Mouse (Mus musculus): ENCODE measurements around the gene Elp5.

Gene Elp5

DNA sequence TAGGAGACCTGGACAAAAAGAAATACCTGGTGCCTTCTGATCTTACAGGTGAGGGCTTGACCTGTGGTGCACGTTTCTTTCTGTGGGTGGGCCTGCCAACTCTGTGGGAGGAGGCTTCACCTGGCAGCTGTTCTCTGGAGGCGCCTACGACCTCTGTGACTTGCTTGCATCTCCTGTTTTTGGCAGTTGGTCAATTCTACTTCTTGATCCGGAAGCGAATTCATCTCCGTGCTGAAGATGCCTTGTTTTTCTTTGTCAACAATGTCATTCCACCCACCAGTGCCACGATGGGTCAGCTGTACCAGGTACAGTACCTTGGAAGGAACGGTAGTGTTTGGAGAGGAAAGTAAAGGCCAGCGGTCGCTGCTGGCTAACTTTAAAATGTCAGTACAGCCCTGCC, 10.1 kb upstream of the Elp5 start:
- no peak for DNase-seq (ENCODE audit: low read depth, low spot score)

DNA sequence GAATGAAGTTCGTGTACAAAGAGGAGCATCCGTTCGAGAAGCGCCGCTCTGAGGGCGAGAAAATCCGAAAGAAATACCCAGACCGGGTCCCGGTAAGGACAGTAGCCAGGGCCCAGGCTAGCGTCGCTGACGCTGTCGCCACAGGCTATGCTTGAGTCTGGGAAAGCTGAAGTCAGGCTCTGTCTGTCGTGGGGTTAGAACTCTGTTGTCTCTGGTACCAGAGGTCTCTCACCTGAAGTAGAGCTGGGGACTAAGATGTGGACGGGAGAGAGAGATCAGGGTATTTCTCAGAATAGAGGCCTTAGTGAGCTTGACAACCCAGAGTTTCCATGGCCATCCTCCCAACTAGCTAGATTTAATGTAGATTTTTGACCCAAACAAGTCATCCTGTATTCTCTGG, 9.4 kb upstream of the Elp5 start:
- no peak for DNase-seq (ENCODE audit: low read depth, low spot score)

DNA sequence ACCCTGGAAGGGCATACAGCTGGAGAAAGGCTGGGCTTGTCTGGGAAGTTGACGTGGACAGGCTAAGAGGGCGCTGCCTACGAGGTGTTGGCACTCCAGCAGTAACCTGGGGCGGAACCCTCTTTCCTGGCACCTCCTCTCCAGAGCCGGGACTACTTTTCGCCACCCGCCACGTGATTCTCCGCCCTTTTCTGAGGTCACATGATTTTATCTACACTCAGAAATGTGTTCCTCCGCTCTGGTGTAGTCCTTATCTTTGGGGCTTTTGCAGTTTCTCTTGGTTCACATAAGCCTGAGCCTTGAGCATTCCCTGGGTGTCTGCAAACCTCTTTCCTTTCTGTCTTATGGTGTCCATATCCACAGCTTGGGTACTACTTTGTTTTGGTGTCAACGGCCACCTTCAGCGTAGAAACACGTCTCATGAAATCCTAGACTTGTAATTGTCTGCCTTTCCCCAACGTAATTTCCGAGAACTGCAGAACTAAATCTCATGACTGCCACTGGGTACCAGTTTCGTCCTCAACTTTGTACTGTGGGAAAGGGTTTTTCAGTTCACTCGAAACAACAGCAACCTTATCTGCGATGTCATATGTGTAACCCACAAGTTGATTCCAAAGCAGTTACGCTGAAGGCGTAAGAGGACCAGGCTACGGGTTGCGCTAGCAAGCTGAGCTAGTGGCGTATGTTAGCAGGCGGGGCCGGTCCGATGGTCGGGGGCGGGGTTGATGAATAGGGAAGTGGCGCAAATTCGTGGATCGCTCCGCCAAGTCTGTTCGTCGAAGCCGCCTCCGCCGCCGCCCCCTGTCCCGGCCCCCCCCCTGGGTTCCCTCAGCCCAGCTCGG, 8.8 kb upstream of the Elp5 start, which contains the start of gene Gabarap:
TSS of gene Gabarap (plus strand) at position 294 of the 842 bp plus-strand sequence.
- DNase-seq (ENCODE audit: low read depth, low spot score) = peak; percentile 90

DNA sequence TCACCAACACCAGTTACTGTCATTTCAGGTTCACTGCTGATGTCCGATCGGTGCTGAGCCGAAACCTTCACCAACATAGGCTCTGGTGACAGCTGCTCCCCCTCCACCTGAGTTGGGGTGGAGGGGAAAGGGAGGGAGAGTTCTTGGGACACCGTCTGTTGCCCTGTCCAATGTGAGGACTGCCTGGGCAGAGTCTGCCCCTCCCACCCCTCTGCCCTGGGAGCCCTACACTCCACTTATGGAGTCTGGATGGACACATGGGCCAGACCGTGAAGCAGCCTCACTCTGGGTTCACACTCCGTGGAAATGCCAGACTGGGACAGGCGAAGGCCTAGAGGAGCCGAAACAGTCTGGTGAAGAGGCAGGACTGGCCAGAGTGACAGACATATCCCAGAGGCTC, 7.6 kb upstream of the Elp5 start:
- no peak for DNase-seq (ENCODE audit: low read depth, low spot score)

DNA sequence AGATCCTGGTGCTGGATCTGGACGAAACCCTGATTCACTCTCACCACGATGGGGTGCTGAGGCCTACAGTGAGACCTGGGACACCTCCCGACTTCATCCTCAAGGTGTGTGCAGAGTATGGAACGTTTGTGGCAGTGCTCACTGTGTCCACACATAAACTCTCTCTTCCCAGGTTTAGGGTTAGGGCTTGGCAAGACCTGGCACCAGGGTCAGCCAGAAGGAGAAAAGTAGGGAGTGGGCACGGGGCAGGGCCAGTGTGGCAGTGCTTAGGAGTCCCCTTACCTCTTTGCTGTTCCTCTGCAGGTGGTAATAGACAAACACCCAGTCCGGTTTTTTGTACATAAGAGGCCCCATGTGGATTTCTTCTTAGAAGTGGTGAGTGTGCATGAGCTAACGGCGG, 2.1 kb upstream of the Elp5 start:
- DNase-seq (ENCODE audit: low read depth, low spot score) = no peak

DNA sequence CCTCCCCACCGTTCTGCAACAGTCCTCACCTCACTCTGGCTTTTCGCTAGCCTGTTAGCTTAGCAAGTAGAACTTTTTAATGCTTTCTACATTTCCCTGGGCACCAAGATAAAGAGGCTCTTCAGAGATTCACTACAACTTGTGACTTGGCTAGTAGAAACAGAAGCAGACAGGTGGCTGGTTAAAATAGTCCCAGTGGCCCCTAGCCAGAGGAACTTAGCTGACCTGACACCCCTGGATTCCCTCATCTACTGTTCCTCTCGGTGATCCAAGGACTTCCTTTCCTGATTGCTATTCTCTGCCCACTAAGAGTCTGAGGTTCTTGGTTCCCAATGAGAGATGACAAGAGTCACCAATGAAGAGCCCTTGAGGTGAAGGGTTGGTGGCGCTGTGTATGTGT, 1.1 kb upstream of the Elp5 start:
- no peak for DNase-seq (ENCODE audit: low read depth, low spot score)

DNA sequence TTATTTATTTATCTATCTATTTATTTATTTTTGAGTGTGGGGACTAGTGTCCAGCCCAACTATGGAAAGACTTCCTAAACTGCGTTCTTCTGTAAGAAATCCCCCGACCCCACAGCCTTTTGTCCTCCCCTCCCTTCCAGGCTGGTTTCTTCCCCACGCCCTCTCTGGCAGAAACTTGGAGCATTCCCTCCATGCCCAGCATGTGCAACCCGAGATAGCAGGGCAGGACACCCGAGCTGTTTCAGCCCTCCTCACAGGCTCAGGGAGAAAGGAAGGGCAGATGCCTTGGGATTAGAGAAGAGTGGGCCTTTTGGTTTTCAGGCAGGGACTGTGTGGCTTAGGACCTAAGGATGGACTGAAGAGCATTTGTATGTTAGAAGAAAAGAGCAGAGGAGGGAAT, 560 bp upstream of the Elp5 start:
- no peak for DNase-seq (ENCODE audit: low read depth, low spot score)

DNA sequence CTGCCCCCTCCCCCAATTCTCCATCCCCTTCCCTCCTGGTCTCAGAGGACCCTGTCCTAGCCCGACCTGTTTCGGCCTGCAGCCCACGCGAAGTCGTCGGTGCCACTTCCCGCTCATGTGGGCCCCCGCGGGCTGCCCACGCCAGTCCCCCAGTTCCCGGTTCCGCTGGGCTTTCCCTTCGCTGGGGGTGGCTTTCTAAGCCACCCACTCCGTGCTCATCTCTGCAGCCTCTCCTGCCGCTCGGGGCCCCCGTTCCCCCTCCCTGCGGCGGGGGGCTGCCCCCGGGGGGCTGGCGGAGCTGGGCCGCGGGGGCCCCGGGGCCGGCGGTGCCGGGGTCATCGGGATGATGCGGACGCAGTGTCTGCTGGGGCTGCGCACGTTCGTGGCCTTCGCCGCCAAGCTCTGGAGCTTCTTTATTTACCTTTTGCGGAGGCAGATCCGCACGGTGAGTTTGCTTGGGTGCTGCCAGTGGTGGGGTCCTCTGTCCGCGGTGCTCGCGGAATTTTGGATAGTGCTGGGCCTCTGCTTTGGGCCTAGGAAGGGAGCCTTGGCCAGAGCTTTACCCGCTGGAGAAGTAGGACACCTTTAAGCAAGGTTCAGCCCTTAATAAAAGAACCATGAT, 1.1 kb downstream of the Elp5 start, which contains the start of gene Ctdnep1:
TSS of gene Ctdnep1 (plus strand) at position 16 of the 622 bp plus-strand sequence.
- DNase-seq (ENCODE audit: low read depth, low spot score) = no peak

DNA sequence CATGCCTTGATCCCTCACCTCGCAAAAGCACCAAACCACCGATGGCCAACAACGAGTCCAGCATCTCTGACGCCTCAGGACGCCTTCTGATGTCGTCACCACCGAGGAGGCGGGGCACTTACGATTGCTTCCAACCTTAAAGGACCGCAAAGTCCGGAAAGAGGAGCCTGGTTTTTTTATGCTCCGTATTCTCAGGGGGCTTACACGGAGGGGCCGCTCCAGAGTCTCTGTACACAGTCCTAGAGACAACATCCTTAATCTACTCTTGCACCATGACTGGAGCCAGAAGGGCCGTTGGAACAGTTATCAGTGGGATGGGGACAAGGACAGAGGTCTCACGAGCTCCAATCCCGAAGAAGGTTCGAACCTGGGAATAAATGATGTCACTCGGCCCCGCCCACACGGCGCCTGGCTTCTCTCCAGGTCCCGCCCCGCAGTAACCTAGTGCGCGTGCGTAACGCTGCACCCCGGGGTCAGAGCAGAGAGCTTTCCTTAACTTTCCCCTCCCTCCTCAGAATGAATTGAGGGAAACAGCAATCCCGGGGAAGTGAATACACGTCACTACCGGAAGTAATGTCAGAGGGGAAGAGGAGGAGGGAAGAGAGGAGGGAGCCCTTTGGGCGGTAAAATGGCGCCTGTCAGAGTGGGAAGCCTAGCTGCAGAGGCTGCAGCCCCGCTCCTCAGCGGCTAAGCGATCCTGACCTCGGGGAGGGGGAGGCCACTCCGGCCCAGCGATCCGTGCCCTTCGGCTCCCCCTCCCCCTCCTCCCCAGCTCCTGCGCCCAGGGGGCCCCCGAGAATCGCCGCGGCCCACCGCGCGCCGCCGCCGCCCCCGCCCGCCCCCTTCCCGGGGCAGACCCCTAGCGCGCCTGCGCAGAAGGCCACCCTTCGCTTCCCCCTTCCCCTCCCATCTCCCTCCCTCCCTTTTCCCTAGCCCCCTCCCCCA, 1.8 kb downstream of the Elp5 start:
- peak; percentile 99 for DNase-seq (ENCODE audit: low read depth, low spot score)

DNA sequence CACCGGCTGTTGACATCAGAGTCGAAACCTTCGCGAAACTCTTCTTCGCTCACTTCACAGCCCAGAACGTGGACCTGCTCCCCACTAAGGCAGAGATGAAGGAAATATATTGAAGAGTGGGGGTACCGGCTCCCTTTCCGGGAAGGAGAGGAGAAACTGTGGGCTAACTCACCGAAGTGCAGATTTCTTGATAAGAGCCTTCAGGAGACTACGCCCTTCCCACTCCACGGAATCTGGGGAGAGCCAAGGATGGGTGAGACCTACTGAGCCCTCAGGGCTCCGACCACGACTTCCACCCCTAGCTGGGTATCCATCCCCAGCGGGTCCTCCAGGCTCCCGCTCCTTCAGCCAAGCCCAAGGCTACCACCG, 2.5 kb downstream of the Elp5 start:
- no peak for DNase-seq (ENCODE audit: low read depth, low spot score)

DNA sequence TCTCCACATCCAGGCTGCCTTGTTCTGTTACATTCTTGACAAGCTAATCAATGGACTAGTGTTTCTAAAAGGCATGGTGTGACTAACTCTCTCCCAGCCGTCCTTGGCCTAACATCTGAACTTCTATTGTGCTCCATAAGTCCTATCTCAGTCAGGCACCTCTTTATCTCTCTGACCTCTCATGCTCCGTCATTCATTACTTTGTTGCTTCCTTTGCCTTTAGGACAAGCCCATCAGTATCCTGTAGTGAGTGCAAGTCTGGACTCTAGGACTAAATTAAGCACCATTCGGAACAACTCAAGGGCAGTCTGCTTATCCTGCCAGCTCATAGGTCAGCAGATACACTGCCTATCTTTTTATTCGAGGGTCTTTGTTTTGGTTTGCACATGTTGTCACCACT, 6.0 kb downstream of the Elp5 start:
- DNase-seq (ENCODE audit: low read depth, low spot score) = no peak

DNA sequence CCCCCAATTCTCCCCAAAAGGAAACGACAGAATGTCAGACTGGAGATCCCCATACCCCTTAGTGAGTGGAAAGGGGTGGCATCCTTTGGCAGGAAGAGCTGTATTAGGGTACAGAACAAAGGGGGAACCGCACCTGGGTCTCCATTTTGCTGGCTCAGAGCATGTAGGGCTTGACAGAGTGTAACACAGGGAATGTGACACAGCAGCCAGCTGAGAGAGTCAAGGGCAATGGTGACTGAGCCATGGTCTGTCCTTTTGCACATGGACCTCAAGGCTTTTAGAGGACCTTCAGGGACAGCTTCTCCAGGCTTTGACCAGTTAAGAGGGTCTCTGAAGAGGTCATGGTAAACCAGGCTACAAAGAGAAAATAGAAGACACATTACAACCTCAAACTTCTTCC, 7.4 kb downstream of the Elp5 start:
- no peak for DNase-seq (ENCODE audit: low read depth, low spot score)

DNA sequence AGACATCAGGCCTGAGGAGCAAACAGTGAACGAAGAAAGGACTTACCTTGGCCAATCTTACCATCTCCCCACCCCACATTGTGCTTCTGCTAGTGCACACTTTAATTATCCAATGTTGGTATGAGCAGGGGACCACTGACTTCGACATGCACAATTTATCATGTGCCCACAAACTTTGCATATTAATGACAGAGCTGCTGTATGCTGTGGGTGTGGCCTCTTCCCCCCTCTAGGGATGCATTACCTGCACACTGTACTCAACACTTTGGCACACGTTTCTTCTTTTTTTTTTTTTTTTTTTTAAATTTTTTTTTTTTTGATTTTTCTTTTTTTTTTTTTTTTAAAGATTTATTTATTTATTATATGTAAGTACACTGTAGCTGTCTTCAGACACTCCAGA, 11.5 kb downstream of the Elp5 start:
- DNase-seq (ENCODE audit: low read depth, low spot score) = no peak

DNA sequence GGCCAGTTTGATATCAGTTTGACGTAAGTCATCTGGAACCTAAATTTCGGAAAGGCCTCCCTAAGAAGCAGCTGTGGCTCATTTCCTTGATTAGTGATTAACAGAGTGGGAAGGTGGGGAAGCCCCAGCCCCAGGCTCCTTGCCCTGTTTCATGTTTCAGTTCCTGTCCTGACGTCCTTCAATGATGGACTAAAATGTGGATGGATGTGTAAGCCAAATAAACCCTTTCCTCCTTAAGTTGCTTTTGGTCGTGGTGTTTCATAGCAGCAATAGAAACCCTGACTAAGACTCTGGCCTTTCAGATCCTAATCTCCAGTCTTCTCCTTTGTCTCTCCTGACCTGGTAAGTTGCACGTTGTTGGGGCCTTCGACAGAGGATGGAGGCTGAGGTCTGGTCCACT, 12.1 kb downstream of the Elp5 start:
- DNase-seq (ENCODE audit: low read depth, low spot score) = no peak

DNA sequence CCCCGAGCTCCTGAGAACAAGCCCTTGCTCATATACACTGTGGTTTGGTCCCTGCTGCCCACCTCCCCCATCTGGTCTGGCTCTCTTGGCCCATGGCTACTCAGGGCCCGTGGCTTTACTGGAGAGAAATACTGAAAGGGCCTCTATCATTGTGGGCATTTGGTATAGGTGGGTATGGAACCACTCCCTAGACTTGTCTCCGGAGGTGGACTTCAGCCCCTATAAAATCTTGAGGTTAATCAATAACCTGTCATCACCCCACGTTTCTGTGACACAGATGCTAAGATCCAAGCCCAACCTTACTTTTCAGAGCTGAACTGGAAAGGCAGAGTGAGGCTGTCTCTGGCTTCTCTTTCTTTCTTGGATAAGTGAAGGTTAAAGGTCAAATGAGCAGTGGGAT, 13.5 kb downstream of the Elp5 start:
- DNase-seq (ENCODE audit: low read depth, low spot score) = no peak

DNA sequence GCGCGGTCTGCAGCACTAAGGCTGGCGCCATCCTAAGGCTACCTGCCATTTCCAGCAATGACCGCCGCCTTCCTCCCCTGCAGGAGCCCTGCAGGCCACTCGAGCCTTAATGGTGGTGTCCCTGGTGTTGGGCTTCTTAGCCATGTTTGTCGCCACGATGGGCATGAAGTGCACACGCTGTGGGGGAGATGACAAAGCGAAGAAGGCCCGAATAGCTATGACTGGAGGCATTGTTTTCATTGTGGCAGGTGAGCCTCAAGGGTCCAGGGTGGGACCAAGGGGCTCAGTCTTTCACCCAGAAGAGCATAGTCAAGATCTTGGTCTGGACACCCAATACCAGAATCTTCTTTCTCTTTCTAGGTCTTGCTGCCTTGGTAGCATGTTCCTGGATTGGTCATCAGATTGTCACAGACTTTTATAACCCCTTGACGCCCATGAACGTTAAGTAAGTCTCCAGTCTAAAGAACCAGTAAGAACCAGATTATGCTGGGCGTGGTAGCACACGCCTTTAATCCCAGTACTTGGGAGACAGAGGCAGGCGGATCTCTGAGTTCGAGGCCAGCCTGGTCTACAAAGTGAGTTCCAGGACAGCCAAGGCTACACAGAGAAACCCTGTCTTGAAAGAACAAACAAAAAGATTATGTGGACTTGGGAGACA, 15.3 kb downstream of the Elp5 start:
- DNase-seq (ENCODE audit: low read depth, low spot score) = no peak

DNA sequence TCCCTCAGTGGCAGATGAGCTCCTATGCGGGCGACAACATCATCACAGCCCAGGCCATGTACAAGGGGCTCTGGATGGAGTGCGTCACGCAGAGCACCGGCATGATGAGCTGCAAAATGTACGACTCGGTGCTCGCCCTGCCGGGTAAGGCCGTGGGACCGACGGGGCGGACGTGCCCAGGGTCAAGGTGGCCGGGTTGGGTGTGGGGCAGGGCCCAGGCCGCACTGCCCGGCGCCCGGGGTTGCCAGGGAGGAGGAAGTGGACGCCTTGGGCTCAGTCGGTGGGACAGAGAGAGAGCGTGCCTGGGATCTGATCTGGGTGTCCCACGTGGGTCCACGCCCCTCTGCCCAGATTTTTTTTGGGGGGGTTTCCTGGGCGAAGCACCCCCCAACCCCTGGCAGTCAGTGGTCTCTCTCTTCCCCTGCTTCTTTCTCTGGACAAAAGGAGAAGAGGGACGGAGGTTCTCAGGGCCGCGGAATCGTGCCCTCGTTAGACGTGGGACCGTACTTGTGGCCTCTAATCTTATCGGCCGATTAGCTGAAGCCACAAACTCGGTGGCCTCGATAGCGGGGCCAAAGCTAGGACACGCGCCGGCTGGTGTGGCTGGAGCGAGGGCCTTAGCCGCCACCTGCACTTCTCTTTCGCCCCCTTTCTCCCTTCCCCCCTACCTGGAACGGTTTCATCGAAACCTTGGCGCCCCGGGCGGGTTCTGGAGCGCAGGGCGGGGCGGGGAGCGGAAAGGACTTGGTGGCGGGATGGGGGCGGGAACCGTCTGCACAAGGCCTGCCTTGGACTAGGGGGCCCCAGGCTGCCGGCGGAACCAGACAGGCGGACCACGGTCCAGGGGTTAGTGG, 16.1 kb downstream of the Elp5 start:
- no peak for DNase-seq (ENCODE audit: low read depth, low spot score)

DNA sequence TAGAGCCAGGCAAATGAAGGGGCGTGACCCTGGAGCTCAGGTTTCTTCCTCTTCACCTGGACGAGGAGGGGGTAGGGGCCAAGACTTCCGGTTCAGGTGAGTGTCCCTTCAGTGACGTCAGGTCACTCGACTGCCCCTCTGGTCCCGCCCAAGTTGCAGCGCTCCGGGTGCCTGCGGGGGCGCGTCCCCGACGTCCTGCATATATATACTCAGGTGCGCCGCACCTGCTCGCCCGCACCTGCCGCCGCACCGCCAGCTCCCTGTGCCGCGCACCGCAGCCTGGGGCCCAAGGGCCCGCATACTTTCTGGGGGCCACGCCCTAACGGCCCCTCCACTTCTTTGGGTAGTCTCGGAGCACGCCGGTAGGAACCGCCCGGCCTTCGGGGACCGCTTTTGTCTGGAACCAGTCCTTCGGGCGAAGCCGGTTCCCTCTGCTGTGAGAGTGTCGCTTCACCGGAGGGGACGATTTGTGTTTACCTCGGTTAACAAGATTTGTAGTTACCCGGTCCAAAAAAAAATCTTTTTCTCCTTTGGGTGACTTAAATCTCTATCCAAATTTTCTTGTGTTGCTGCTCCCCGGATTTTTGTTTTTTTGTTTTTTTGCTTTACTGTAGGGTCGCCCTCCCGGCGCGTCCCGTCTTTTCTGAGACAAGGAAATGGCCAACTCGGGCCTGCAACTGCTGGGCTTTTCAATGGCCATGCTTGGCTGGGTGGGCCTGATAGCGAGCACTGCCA, 16.9 kb downstream of the Elp5 start:
- DNase-seq (ENCODE audit: low read depth, low spot score) = no peak

DNA sequence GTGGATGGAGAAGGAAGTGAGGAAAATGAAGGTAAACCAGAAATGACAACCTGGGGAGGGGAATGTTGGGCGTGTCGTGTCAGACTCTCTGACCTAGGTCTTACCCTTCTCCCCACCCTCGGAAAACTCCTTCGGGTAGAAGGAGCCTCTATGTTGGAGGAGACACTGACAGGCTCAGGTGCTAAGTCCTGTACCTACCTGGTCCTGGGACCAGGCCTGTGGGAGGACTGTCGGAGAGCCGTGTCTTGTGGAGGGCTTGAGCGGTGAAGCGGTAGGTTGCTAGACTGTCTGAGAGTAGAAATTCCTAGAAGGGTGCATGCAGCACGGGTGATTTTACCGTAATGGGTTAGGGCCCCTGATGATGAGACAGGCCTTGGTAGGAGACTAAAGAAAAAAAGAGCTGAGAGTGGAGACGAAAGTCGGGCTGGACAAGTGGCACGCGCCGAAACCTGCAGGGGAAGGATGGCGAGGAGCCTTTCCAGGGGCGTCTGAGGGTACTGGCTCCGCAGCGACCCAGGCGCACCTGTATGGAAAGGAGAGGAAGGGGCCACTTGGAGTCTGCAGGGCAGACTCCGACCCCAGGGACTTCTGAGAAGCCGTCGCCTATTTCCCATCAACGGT, 17.6 kb downstream of the Elp5 start, which contains the start of gene Cldn7:
TSS of gene Cldn7 (plus strand) at position 130 of the 621 bp plus-strand sequence.
- DNase-seq (ENCODE audit: low read depth, low spot score) = no peak
